22 mouse cellular contexts compared by ENCODE assay signal in the genomic region with DNA sequence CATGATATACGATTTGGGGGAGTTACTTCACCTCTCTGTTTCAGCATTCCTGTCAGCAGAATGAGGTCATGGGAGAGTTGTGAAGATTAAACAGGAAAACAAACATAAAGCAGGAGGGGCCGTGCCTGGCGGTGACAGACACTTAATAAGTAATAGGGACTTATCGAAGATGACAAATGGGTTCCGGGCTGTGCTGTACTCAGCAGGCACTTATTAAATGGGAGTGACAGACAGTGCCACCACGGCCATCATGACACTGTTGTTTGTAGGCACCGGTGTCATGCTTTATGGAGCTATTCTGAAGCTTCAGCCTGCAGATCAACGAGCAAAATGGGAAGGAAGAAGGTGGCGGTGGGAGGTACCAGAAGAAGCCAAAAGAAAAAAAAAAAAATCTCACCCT.
DNase-seq lines count a peak whose midpoint lies in the region; ATAC-seq lines count a peak whose summit lies in the region.
"Had no signal": no experiment of that assay in that cellular context is flagged by ENCODE, and none has a peak within 500 bp of the region (broad histone marks: within the 10 kb centered on the region; RNA-seq: fewer than 3 reads in every experiment).

No protein-coding gene starts in this region.

- H3K9ac ChIP-seq in intestine, embryonic 15.5 days, result no peak overlapping the region
- H3K9ac ChIP-seq in intestine, embryonic 16.5 days (ENCODE audit: low read depth, low read length), result no peak overlapping the region
- no peak overlapping the region for H3K9ac ChIP-seq in neural tube, embryonic 13.5 days
- no peak overlapping the region for H3K9ac ChIP-seq in neural tube, embryonic 15.5 days (replicated peaks)
- H3K9ac ChIP-seq: embryonic facial prominence, embryonic 13.5 days; embryonic facial prominence, embryonic 15.5 days; forebrain, embryonic 12.5 days had no signal

- peak; percentile 21 for DNase-seq in limb, embryonic 10.5 days (ENCODE audit: low spot score)
- DNase-seq in right cerebral cortex, postnatal 14 days, result no peak
- DNase-seq: adrenal gland, adult 2 months; adrenal gland, postnatal 10 days; adrenal gland, postnatal 25 days; cerebellum, adult 11 months; cerebellum, adult 18-20 months; cerebellum, adult 8-10 months; cerebellum, adult 9-11 months; cerebellum, postnatal 14 days; cerebellum, postnatal 36 days; embryo, embryonic 11 days had no signal

- H3K36me3 ChIP-seq in intestine, embryonic 15.5 days, result no peaks in the 10 kb centered on the region
- H3K36me3 ChIP-seq in intestine, embryonic 16.5 days (ENCODE audit: control insufficient read depth, insufficient read depth, low read length), result no peaks in the 10 kb centered on the region
- no peaks in the 10 kb centered on the region for H3K36me3 ChIP-seq in neural tube, embryonic 13.5 days
- no peaks in the 10 kb centered on the region for H3K36me3 ChIP-seq in neural tube, embryonic 15.5 days
- H3K36me3 ChIP-seq in limb, embryonic 10.5 days, result no peaks in the 10 kb centered on the region
- H3K36me3 ChIP-seq: embryonic facial prominence, embryonic 13.5 days; embryonic facial prominence, embryonic 15.5 days; forebrain, embryonic 10.5 days; forebrain, embryonic 12.5 days had no signal

- WGBS in intestine, embryonic 15.5 days, result 61% methylated on average over 9 of the region's 9 CpGs
- 63% methylated on average over 9 of the region's 9 CpGs for WGBS in intestine, embryonic 16.5 days
- WGBS in neural tube, embryonic 13.5 days, result 82% methylated on average over 9 of the region's 9 CpGs
- 86% methylated on average over 9 of the region's 9 CpGs for WGBS in neural tube, embryonic 15.5 days
- 89% methylated on average over 9 of the region's 9 CpGs for WGBS in limb, embryonic 10.5 days

- no peak overlapping the region for H3K4me3 ChIP-seq in intestine, embryonic 15.5 days (replicated peaks)
- H3K4me3 ChIP-seq in intestine, embryonic 16.5 days (ENCODE audit: low read length), result no peak overlapping the region
- H3K4me3 ChIP-seq in neural tube, embryonic 13.5 days, result no peak overlapping the region
- H3K4me3 ChIP-seq in neural tube, embryonic 15.5 days (replicated peaks), result no peak overlapping the region
- H3K4me3 ChIP-seq in limb, embryonic 10.5 days, result no peak overlapping the region
- H3K4me3 ChIP-seq: embryonic facial prominence, embryonic 13.5 days; embryonic facial prominence, embryonic 15.5 days; erythroblast, embryonic 14.5 days; forebrain, embryonic 10.5 days; forebrain, embryonic 12.5 days had no signal

- H3K27me3 ChIP-seq in intestine, embryonic 15.5 days (replicated peaks), result no peaks in the 10 kb centered on the region
- H3K27me3 ChIP-seq in intestine, embryonic 16.5 days (replicated peaks; ENCODE audit: control insufficient read depth, insufficient read depth, low read length), result no peaks in the 10 kb centered on the region
- no peaks in the 10 kb centered on the region for H3K27me3 ChIP-seq in neural tube, embryonic 13.5 days
- no peaks in the 10 kb centered on the region for H3K27me3 ChIP-seq in neural tube, embryonic 15.5 days (replicated peaks)
- H3K27me3 ChIP-seq in limb, embryonic 10.5 days (ENCODE audit: low read depth, poor library complexity, severe bottlenecking), result no peaks in the 10 kb centered on the region
- H3K27me3 ChIP-seq: embryonic facial prominence, embryonic 13.5 days; embryonic facial prominence, embryonic 15.5 days; forebrain, embryonic 12.5 days had no signal

- H3K4me2 ChIP-seq in intestine, embryonic 15.5 days (replicated peaks), result no peak overlapping the region
- no peak overlapping the region for H3K4me2 ChIP-seq in intestine, embryonic 16.5 days (ENCODE audit: low read depth, low read length)
- H3K4me2 ChIP-seq in neural tube, embryonic 13.5 days, result no peak overlapping the region
- no peak overlapping the region for H3K4me2 ChIP-seq in neural tube, embryonic 15.5 days
- H3K4me2 ChIP-seq: embryonic facial prominence, embryonic 13.5 days; embryonic facial prominence, embryonic 15.5 days; forebrain, embryonic 12.5 days had no signal

- ATAC-seq in intestine, embryonic 15.5 days, result 0 out of 2 replicates have a peak, but pooled peaks have one; percentile 25
- no peak for ATAC-seq in intestine, embryonic 16.5 days
- ATAC-seq in neural tube, embryonic 13.5 days (ENCODE audit: low read depth), result peak; percentile 27; the same call in 1 of the 2 replicates
- ATAC-seq in neural tube, embryonic 15.5 days (ENCODE audit: low FRiP score), result no peak
- ATAC-seq: forebrain, embryonic 14.5 days had no signal

- no peaks in the 10 kb centered on the region for H3K9me3 ChIP-seq in intestine, embryonic 15.5 days
- no peaks in the 10 kb centered on the region for H3K9me3 ChIP-seq in intestine, embryonic 16.5 days (ENCODE audit: control insufficient read depth, low read length)
- no peaks in the 10 kb centered on the region for H3K9me3 ChIP-seq in neural tube, embryonic 13.5 days
- no peaks in the 10 kb centered on the region for H3K9me3 ChIP-seq in neural tube, embryonic 15.5 days (replicated peaks)
- no peaks in the 10 kb centered on the region for H3K9me3 ChIP-seq in limb, embryonic 10.5 days (replicated peaks)
- H3K9me3 ChIP-seq: embryonic facial prominence, embryonic 13.5 days; embryonic facial prominence, embryonic 15.5 days; forebrain, embryonic 10.5 days; forebrain, embryonic 12.5 days had no signal

- no peaks in the 10 kb centered on the region for H3K4me1 ChIP-seq in intestine, embryonic 15.5 days (replicated peaks)
- H3K4me1 ChIP-seq in intestine, embryonic 16.5 days (ENCODE audit: control insufficient read depth, insufficient read depth, low read length), result no peaks in the 10 kb centered on the region
- H3K4me1 ChIP-seq in neural tube, embryonic 13.5 days (replicated peaks), result no peaks in the 10 kb centered on the region
- H3K4me1 ChIP-seq in neural tube, embryonic 15.5 days, result no peaks in the 10 kb centered on the region
- no peaks in the 10 kb centered on the region for H3K4me1 ChIP-seq in limb, embryonic 10.5 days
- H3K4me1 ChIP-seq: embryonic facial prominence, embryonic 13.5 days; embryonic facial prominence, embryonic 15.5 days; forebrain, embryonic 10.5 days; forebrain, embryonic 12.5 days had no signal

- H3K27ac ChIP-seq in intestine, embryonic 15.5 days, result no peak overlapping the region
- H3K27ac ChIP-seq in intestine, embryonic 16.5 days (ENCODE audit: low read length), result no peak overlapping the region
- no peak overlapping the region for H3K27ac ChIP-seq in neural tube, embryonic 13.5 days (replicated peaks)
- no peak overlapping the region for H3K27ac ChIP-seq in neural tube, embryonic 15.5 days (replicated peaks)
- no peak overlapping the region for H3K27ac ChIP-seq in limb, embryonic 10.5 days
- H3K27ac ChIP-seq: embryonic facial prominence, embryonic 13.5 days; embryonic facial prominence, embryonic 15.5 days; forebrain, embryonic 10.5 days; forebrain, embryonic 12.5 days had no signal

Comparison
In these comparisons a context has a peak if more than half of its experiments do, and no peak if none do; other contexts are left out.
1. ATAC-seq: peak in intestine, embryonic 15.5 days (single experiment) and neural tube, embryonic 13.5 days (single experiment); none in intestine, embryonic 16.5 days (single experiment) and neural tube, embryonic 15.5 days (single experiment).